Mouse (Mus musculus) gastrocnemius, postnatal 36 days (tissue): Measurements from ENCODE around the gene 4930402F06Rik. TPM values are rescaled to one million over a fixed set of nuclear protein-coding genes. Genes with fewer than 3 reads are reported as not detected.
A peak's percentile ranks its signal among the peaks of the same experiment; 100 is the strongest.

Experiments used
- DNase-seq, 2 experiments: peaks; one replicate each; pipeline ENCODE4 v3.0.0; 2022
- intact Hi-C: fragments of 180-260 bp; cut with DNase I; formaldehyde crosslinking; loops from one replicate; pipeline ENCODE4 v1.15.1; 2025
- total RNA-seq, 2 experiments: library from RNA; stranded (reverse); gene quantifications; 2 replicates each; pipeline ENCODE4 v1.2.3; 2021

The 4930402F06Rik gene
- total RNA-seq, 2 experiments from 2014 or later = not detected

DNA sequence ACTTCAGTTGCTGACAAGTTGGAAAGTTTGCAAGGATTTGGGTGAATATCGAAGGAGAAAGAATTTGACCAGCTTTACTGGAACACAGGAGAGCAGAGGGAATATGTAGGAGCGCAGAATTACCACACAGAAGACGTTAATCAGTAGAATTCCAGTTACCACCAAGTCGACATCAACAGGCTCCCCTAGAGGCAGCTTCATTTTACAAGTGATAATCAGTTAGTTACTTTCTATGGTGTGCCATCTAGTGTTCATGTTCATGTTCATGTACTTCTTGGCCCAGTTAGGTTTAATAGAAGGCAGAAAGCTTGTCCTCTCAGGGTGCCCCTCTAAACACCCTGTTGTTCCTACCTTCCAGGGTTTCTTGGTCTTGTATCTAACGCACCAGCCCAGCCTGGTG lies 47.8 kb downstream of the 4930402F06Rik start:
- intact Hi-C loops = loop anchor here (2.0 to 5.0 kb wide), 2 partner anchors 48 to 50 kb away; partner anchors contain the start of gene 4930402F06Rik
- DNase-seq = no peak

DNA sequence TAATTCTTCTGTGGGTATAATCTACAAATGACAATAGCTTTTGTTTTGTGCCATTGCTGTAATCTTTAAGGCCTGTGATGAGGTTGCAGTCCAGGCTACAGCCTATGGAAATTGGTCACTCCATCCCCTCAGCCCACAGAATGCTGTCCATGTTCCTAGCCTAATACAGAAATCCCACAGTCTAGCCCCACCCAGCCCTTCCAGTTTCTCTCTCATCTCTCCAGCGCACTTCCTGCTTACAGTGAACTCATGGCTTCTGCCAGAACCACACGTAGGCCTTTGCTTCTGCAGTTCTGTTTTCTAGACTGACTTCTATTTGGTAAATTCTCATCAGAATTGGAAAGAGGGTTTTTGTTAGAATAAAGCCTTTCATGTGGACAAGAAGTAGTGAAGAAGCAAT lies 51.0 kb downstream of the 4930402F06Rik start:
- DNase-seq = no peak
- intact Hi-C loops = loop anchor here (5.0 kb wide), 1 partner anchor 51 kb away; the partner anchor contains the start of gene 4930402F06Rik

DNA sequence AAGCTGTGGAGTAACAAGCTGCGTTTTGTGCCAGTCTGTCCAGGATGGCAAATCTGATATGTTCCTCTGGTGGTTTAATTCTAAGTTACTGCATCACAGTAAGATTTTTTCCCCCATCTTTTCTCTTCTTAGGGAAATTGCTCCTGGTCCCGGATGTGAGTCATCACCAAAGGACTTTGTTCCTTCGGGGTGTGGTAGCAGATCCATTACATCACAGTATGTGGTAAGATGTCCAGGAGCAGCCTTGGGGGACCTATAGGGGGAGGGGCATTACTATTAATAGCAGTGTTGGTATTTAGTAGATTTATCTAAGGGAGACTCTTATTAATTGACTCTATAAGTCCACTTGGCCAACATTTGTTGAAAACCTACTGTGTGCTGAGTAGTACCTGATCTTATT lies 54.4 kb downstream of the 4930402F06Rik start:
- no peak for DNase-seq
- intact Hi-C loops = no loop called here

DNA sequence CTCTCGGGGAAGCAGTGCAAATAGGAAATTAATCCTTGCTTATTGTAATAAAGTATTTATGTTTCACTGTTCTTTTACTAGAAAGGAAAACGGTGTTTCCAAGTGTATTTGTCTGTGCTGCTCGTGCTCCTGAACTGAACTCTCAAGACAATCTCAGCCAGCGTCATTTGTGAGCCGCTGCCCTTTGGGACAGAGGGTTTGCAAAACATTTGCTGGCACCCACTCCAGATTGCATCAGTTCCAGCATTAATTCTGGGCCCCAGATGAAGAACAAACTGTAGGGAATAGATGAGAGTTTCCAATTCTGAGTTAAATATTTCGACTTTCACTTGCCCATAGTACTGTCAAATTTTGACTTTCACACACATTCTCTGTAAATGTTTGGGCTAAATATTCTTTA lies 58.3 kb downstream of the 4930402F06Rik start:
- intact Hi-C loops = no loop called here
- peak in 1 of 2 experiments; percentile 49 for DNase-seq

DNA sequence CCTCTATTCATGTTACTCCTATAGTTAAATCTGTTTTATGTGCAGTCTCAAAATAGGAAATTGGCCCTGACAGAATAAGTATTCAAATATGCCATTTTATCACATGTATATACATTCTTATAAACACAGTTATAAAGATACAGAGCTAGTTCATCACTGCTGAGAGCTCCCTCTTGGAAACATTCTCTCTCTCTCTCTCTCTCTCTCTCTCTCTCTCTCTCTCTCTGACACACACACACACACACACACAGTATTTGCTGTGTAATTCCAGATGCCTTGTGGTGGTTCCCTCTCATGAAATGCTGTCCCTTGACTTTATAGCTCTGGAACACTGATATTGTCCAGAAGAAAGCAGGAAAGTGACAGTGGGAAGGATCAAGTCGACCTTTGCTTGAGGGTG lies 58.9 kb downstream of the 4930402F06Rik start:
- intact Hi-C loops = no loop called here
- DNase-seq = no peak

DNA sequence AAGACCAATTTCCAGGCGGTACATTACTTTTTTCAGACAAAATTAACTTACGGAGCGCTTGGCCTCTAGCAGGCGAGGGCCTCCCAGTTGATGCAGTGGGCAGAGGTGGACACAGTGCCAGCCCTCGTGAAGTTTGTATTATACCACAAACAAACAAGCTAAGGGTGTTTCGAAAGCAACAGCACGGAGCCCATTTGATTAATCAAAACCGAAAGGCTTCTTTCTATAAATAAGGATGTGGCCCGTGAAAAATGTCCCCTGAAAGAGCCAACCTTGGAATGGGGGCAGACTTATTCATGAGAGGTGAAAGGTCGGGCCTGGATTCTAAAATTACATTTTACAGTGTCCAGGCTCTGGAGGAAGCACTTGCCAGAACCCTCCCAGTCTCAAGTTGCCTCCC lies 59.6 kb downstream of the 4930402F06Rik start:
- intact Hi-C loops = no loop called here

DNA sequence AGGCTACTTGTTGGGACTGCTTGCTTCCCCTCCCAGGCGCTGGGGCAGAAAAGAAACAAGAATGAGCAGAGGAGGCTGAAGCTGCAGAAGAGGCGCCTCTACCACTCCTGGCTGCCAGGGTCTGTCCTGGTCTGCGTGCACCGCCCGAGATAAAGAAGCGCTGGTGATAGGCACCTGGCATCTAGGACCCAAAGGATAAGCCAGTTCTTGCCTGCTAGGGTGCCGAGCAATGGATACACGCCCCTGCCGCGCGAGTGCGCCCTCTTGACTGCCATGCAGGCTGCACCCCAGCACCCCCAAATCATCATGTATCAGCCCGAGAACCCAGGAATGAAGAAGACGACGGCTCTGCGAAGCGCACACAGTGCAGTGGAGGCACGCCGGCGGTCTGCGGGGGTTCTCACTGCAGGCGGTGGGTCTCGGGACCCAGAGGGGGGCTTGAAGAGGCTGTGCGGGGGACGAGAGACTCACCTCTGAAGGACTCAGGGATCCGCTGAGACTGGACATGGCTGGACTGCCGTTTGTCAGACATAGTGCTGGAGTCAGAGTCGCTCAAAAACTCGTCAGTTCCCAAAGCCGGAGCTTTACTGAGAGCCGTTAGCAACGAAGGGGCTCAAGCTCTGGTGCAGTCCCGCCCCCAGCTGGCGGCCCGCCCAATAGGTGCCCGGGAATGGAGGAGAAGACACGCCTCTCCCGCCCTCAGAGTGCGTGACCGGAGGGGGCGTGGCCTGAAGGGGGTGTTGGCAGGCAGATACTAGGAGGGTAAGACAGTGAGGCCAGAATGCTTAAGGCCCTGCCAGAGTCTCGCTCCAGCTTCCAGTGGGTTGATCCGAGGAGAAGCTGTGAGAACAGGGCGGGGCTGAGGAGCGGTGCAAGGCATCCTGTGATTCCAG lies 60.3 kb downstream of the 4930402F06Rik start, which contains the start of gene Stom:
TSS of gene Stom (minus strand) at position 589 of the 893 bp plus-strand sequence.
- intact Hi-C loops = no loop called here
- DNase-seq = peak; percentile 100

More for the DNA sequence above, 59.6 kb downstream of the 4930402F06Rik start:
- peak in 1 of 2 experiments; percentile 28 for DNase-seq

DNA sequence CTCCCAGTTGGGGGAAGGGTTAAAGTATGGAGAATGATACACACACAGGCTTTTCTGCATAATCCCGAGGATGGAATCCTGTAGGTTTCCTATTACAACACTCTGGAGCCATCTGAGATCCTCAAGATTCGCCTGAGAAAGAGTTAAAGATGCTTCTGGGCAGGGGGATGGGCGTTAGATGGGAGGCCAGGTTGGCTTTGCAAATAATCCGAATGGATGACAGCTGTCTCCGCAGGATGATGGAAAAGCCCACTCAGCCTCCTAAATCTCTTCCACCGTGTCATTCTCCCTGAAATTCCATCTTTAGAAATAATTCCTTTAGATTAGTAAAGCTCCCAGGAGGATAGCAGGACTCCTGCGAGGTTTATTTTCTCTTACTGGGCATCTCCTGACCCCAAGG lies 61.4 kb downstream of the 4930402F06Rik start:
- intact Hi-C loops = no loop called here
- DNase-seq = no peak

DNA sequence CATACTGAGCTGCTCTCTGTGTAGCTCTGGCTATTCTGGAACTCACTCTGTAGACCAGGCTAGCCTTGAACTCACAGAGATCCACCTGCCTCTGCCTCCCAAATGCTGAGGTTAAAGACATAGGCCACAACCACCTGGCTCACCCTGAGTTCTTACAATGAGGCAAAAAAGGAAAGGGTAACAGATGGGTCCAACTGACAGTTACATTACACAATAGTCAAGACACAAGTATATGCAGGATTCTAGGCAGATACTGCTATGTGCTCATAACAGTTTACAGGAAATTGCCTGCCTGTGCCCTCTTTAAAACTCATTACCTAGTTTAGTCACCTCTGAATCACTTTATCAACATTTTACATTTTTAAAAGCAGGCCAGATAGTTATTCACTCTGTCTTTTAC lies 63.3 kb downstream of the 4930402F06Rik start:
- intact Hi-C loops = no loop called here

DNA sequence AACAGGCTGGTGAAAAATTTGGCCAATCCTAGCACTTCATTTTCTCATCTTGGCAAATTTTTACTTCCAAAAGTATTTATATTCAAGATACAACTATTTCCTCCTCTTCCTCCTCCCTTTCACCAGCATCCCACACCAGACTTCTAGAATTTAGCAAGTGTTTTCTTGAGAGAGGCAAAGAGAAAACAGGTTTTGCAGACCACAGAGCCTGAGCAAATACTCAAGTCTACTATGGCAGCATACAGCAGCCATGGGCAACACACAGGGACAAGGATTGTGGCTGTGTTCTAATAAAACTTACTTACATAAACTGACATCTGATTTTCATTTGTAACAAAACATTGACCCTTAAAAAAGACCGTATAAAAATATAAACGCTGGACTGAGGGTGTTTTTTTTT lies 65.8 kb downstream of the 4930402F06Rik start:
- intact Hi-C loops = no loop called here
- DNase-seq = no peak

More for the DNA sequence above, 63.3 kb downstream of the 4930402F06Rik start:
- no peak for DNase-seq

DNA sequence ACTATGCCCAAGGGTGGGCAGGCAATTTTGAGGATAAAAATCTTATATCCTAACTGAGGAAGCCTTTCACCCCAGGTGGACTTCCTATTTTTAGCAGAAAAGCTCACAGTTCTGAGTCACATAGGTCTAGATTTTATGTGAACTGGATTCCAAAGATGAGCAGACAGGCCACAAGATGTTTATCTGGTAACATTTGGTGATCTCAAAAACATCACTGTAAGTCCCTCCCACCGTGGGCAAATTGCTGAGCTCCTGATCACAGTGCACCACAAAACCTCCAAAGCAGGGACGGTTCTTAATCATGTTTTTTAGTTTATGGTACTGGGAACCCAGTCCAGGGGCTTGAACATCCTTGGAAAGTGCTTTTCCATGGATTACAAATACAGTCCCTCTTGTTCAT lies 67.9 kb downstream of the 4930402F06Rik start:
- DNase-seq = no peak
- intact Hi-C loops = no loop called here

DNA sequence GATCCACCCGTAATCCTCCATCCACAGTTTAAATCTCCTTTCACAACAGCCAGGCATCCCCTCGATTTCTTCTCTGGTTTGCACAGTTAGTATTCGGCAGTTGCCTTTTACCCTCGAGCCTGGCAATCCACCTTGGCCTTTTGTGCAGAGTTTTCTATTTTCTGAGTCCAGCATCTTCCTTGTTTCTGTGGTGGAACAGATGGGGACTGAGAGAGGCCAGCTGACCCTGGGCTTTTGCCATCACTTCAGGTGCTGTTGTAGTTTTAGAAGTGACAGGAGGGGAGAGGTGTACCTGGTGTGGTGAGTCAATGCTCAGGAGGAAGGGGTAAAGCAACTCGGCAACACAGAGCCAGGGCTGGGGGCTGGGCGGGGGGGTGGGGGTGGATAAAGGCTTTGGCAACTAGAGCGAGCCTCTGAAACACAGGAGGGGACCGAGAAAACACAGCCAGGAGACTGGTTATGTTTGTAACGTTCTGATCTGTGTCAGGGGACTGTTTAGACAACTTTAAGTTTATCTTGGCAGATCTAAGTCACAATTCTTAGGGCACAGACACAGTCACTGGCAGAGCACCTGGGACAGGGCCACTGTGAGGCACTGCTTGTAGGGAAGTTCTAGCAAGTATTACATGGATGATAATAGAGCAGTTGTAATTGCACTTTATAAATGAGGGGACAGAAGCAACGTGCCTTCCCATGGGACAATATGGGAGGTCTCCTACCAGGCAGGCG lies 68.7 kb downstream of the 4930402F06Rik start:
- intact Hi-C loops = no loop called here
- no peak for DNase-seq

DNA sequence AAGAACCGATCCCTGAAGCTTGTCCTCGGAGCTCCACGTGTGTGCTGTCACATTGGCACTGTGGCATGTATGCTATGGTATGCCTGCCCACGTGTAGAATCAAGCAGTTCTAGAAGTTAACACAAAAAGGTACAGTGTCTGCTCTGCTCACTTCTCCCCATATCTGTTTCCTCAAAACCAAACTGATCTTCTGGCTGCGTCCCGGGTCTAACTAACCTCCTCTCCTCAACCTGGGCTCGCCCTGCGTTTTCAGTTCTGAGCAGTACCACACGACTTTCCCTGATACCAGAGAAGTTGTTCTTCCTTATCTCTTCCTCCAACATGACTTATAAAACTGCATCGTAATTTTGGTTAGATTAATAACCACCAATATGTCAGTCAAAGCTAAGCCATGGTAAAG lies 69.4 kb downstream of the 4930402F06Rik start:
- no peak for DNase-seq

DNA sequence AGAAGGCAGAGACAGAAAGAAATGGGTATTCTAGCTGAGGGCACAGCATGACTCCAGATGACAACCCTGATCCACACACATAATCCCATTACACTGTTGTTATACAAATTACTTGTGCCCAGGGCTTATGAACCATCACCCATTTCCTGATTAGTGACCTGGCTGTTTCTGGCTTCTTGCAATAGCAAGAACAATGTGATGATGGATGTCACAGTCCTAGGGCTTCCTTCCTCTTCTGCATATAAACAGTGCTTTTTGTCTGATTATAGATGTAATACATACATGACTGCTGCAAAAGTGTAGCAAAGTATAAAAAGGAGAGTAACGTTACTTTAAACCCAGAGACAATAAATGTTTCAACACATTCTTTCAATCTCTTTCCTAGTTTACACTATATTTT lies 70.0 kb downstream of the 4930402F06Rik start:
- intact Hi-C loops = no loop called here
- no peak for DNase-seq

More for the DNA sequence above, 69.4 kb downstream of the 4930402F06Rik start:
- intact Hi-C loops = no loop called here

DNA sequence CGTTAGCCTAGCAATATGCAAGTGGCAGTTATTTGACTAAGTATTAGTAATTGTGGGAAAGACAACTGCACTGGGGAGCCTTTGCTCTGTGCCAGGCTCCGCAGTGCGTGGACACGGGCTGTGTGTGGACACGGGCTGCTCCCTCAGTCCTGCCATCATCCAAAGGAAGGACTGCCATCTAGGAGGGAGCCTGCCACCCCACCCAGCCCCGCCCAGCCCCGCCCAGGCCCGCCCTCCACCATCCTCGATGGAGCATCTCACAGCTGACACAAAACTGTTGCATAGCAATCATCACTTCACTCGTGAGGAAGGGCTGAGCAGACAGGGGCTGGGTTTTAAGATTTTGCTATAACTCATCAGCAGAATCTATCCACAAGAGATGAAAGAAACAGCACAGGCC lies 71.0 kb downstream of the 4930402F06Rik start:
- no peak for DNase-seq
- intact Hi-C loops = no loop called here

Other genes starting within 250 kb of the 4930402F06Rik start
- 10 to 100 TPM; 65.4 to 81.3 TPM for gene Rab14, start 196.1 kb downstream of the 4930402F06Rik start, total RNA-seq
- 100 to 1,000 TPM; 396 to 415 TPM for gene Gsn, start 140.8 kb downstream of the 4930402F06Rik start, total RNA-seq
- 10 to 100 TPM; 18.4 to 20.7 TPM for gene Stom, start 60.2 kb downstream of the 4930402F06Rik start, total RNA-seq
- not detected for gene 4930568D16Rik, start 29.4 kb downstream of the 4930402F06Rik start, total RNA-seq
- 1 to 10 TPM; 5.9 to 8.8 TPM for gene Ggta1, start 66.1 kb upstream of the 4930402F06Rik start, total RNA-seq
- 10 to 100 TPM; 37.6 to 46.5 TPM for gene Dab2ip, start 161.1 kb upstream of the 4930402F06Rik start, total RNA-seq